ENCODE assay signal across 8 mouse cellular contexts in the genomic region with DNA sequence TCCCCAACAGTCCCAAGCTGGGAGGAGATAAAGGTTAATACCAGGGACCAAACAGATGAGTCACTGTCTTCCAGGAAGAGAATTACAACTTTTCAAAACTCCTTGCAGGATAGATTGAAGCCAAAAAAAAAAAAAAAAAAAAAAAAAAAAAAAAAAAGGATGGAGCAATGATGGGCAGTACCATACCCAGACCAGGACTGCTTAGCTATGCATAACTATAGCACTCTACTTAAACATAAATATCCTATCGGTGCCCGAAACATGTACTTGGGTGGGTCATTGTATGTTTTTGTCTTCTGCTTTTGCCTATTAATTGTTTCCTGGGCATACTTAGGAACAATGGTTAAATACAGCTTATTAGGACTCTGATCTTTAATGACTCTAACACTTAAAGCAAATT. TPM values are rescaled to one million over a fixed set of nuclear protein-coding genes. Genes with fewer than 3 reads are reported as not detected.
DNase-seq lines count a peak whose midpoint lies in the region; ATAC-seq and TF ChIP-seq lines count a peak whose summit lies in the region.

No protein-coding gene starts in this region.

- H3K27me3 ChIP-seq in lung, embryonic 15.5 days = no peaks in the 10 kb centered on the region
- H3K27me3 ChIP-seq in limb, embryonic 12.5 days = peaks cover 5% of the 10 kb centered on the region; the same call in 1 of the 2 replicates
- H3K27me3 ChIP-seq in stomach, embryonic 14.5 days (ENCODE audit: control insufficient read depth, insufficient read depth, low read length) = no peaks in the 10 kb centered on the region

- peak; percentile 38 for ATAC-seq in lung, embryonic 15.5 days (ENCODE audit: borderline replicate concordance, extremely low read depth, low FRiP score, low TSS enrichment)
- 0 out of 2 replicates have a peak, but pooled peaks have one; percentile 24 for ATAC-seq in limb, embryonic 12.5 days (ENCODE audit: insufficient number of reproducible peaks, insufficient read depth, low FRiP score, low TSS enrichment, low read depth)
- no peak; the same call in 1 of the 2 replicates for ATAC-seq in stomach, embryonic 14.5 days (ENCODE audit: insufficient number of reproducible peaks, insufficient read depth, low FRiP score, low read depth)
- no peak for ATAC-seq in cerebellum, adult (ENCODE audit: insufficient number of reproducible peaks, low FRiP score, low TSS enrichment)

- H3K4me2 ChIP-seq in lung, embryonic 15.5 days = peak overlapping the region; percentile 75
- peak overlapping the region; percentile 69 for H3K4me2 ChIP-seq in limb, embryonic 12.5 days
- peak overlapping the region; percentile 59 for H3K4me2 ChIP-seq in stomach, embryonic 14.5 days (replicated peaks; ENCODE audit: low read depth, low read length)

- H3K36me3 ChIP-seq in lung, embryonic 15.5 days = no peaks in the 10 kb centered on the region
- peaks cover 3% of the 10 kb centered on the region; the same call in 1 of the 2 replicates for H3K36me3 ChIP-seq in limb, embryonic 12.5 days
- H3K36me3 ChIP-seq in stomach, embryonic 14.5 days (ENCODE audit: control insufficient read depth, insufficient read depth, low read length) = no peaks in the 10 kb centered on the region

- no peak overlapping the region; the same call in 1 of the 2 replicates for H3K9ac ChIP-seq in lung, embryonic 15.5 days
- no peak overlapping the region for H3K9ac ChIP-seq in limb, embryonic 12.5 days (replicated peaks)
- H3K9ac ChIP-seq in stomach, embryonic 14.5 days (replicated peaks; ENCODE audit: low read depth, low read length) = no peak overlapping the region

- DNase-seq in lung, adult 2 months = no peak
- no peak for DNase-seq in MN1 (ENCODE audit: low spot score)
- no peak for DNase-seq in ovary, postnatal 36 days (ENCODE audit: low spot score)

- H3K4me1 ChIP-seq in lung, embryonic 15.5 days = peaks cover 6% of the 10 kb centered on the region
- H3K4me1 ChIP-seq in lung, adult 2 months (ENCODE audit: control insufficient read depth, insufficient read depth, low read length) = no peaks in the 10 kb centered on the region
- no peaks in the 10 kb centered on the region for H3K4me1 ChIP-seq in embryonic fibroblast, embryonic 13.5 days (ENCODE audit: control insufficient read depth, insufficient read depth, low read length)
- H3K4me1 ChIP-seq in limb, embryonic 12.5 days (replicated peaks) = no peaks in the 10 kb centered on the region; the same call in 1 of the 2 replicates
- H3K4me1 ChIP-seq in stomach, embryonic 14.5 days (ENCODE audit: control insufficient read depth, insufficient read depth, low read length) = peaks cover 6% of the 10 kb centered on the region; the same call in 1 of the 2 replicates

- no peak for TF ChIP-seq POLR2A in lung, adult 2 months (IDR thresholded peaks at IDR 0.05; ENCODE audit: borderline replicate concordance, extremely low read depth, low read depth, low read length)
- TF ChIP-seq POLR2A in embryonic fibroblast, embryonic 13.5 days (IDR thresholded peaks at IDR 0.05; ENCODE audit: low read depth, low read length) = no peak

- H3K4me3 ChIP-seq in lung, embryonic 15.5 days = peak overlapping the region; percentile 67
- H3K4me3 ChIP-seq in lung, adult 2 months (replicated peaks; ENCODE audit: extremely low read depth, low read depth, low read length) = no peak overlapping the region
- peak overlapping the region; percentile 97 for H3K4me3 ChIP-seq in embryonic fibroblast, embryonic 13.5 days (ENCODE audit: insufficient read depth, low read length)
- H3K4me3 ChIP-seq in limb, embryonic 12.5 days (replicated peaks) = peak overlapping the region; percentile 70
- peak overlapping the region; percentile 67; the same call in 1 of the 2 replicates for H3K4me3 ChIP-seq in stomach, embryonic 14.5 days (ENCODE audit: low read depth, low read length)

- no peak for TF ChIP-seq CTCF in lung, adult 2 months (IDR thresholded peaks at IDR 0.05; ENCODE audit: insufficient read depth, low read length)
- no peak for TF ChIP-seq CTCF in embryonic fibroblast, embryonic 13.5 days (IDR thresholded peaks at IDR 0.05; ENCODE audit: borderline replicate concordance, insufficient read depth, low read length)

- no peak overlapping the region for H3K27ac ChIP-seq in lung, embryonic 15.5 days
- H3K27ac ChIP-seq in embryonic fibroblast, embryonic 13.5 days (ENCODE audit: insufficient read depth, low read length) = no peak overlapping the region
- no peak overlapping the region for H3K27ac ChIP-seq in limb, embryonic 12.5 days
- H3K27ac ChIP-seq in stomach, embryonic 14.5 days (ENCODE audit: low read length) = no peak overlapping the region

- H3K9me3 ChIP-seq in lung, embryonic 15.5 days = no peaks in the 10 kb centered on the region
- H3K9me3 ChIP-seq in limb, embryonic 12.5 days = no peaks in the 10 kb centered on the region
- H3K9me3 ChIP-seq in stomach, embryonic 14.5 days (ENCODE audit: control insufficient read depth, low read depth, low read length) = no peaks in the 10 kb centered on the region

- 74% methylated on average over 2 of the region's 2 CpGs for WGBS in lung, embryonic 15.5 days
- 81% methylated on average over 2 of the region's 2 CpGs for WGBS in lung, adult 2 months
- WGBS in limb, embryonic 12.5 days = 71% methylated on average over 2 of the region's 2 CpGs
- WGBS in stomach, embryonic 14.5 days = 68% methylated on average over 2 of the region's 2 CpGs

RNA-seq across cellular contexts. Expression of gene Mettl22, which starts 0.5 kb away (rescaled TPM):
- 15.3 and 18.8 TPM in 2 replicates for polyA plus RNA-seq in lung, embryonic 15.5 days (2015; fragmentation: Nextera tagmentation; extraction: Ambion mirVana)
- 16.5 and 24.2 TPM in 2 replicates for polyA plus RNA-seq in lung, adult 2 months (2012; rRNA removed)
- polyA plus RNA-seq in embryonic fibroblast, embryonic 13.5 days (2011; ENCODE audit: insufficient read length, low read depth, missing spikeins) = 14.3 and 15.6 TPM in 2 replicates
- 16.9 and 19.3 TPM in 2 replicates for polyA plus RNA-seq in limb, embryonic 12.5 days (2016; fragmentation: Nextera tagmentation; extraction: Ambion mirVana)
- polyA plus RNA-seq in stomach, embryonic 14.5 days (2014; fragmentation: Nextera tagmentation; extraction: Ambion mirVana) = 19.0 and 21.7 TPM in 2 replicates

RNA-seq across cellular contexts. Expression of gene Abat, which starts 43.1 kb away (rescaled TPM):
- polyA plus RNA-seq in lung, embryonic 15.5 days (2015; fragmentation: Nextera tagmentation; extraction: Ambion mirVana) = 19.9 and 22.4 TPM in 2 replicates
- 3.2 and 4.2 TPM in 2 replicates for polyA plus RNA-seq in lung, adult 2 months (2012; rRNA removed)
- polyA plus RNA-seq in embryonic fibroblast, embryonic 13.5 days (2011; ENCODE audit: insufficient read length, low read depth, missing spikeins) = 11.5 and 15.9 TPM in 2 replicates
- 36.4 and 41.8 TPM in 2 replicates for polyA plus RNA-seq in limb, embryonic 12.5 days (2016; fragmentation: Nextera tagmentation; extraction: Ambion mirVana)
- polyA plus RNA-seq in stomach, embryonic 14.5 days (2014; fragmentation: Nextera tagmentation; extraction: Ambion mirVana) = 16.2 and 19.0 TPM in 2 replicates

RNA-seq across cellular contexts. Expression of gene Tmem114, which starts 45.2 kb away (rescaled TPM):
- not detected in 2 replicates for polyA plus RNA-seq in lung, embryonic 15.5 days (2015; fragmentation: Nextera tagmentation; extraction: Ambion mirVana)
- polyA plus RNA-seq in lung, adult 2 months (2012; rRNA removed) = not detected in 2 replicates
- not detected in 2 replicates for polyA plus RNA-seq in embryonic fibroblast, embryonic 13.5 days (2011; ENCODE audit: insufficient read length, low read depth, missing spikeins)
- 0.29 TPM in 1 of 2 replicates, not detected in the other for polyA plus RNA-seq in limb, embryonic 12.5 days (2016; fragmentation: Nextera tagmentation; extraction: Ambion mirVana)
- not detected in 2 replicates for polyA plus RNA-seq in stomach, embryonic 14.5 days (2014; fragmentation: Nextera tagmentation; extraction: Ambion mirVana)

Comparison
In these comparisons a context has a peak if more than half of its experiments do, and no peak if none do; other contexts are left out.
1. ATAC-seq: peak in lung, embryonic 15.5 days (single experiment) and limb, embryonic 12.5 days (single experiment); none in stomach, embryonic 14.5 days (single experiment) and cerebellum, adult (single experiment).
2. Peak in every context shown above with its lines, with median percentiles within 50 percentile points of each other: H3K4me2 ChIP-seq.